Mouse (Mus musculus): ENCODE data around the gene Prkcz.

GRCm38 (mm10) chr4:155219271-155220212, 141.6 kb downstream of the Prkcz start:
- TF ChIP-seq CTCF (conservative IDR thresholded peaks at IDR 0.05; ENCODE audit: low read length) (no peak), NANOG (IDR thresholded peaks at IDR 0.05; ENCODE audit: borderline replicate concordance, low read length) (no peak), POU5F1 (IDR thresholded peaks at IDR 0.05; ENCODE audit: borderline replicate concordance, low read length) (no peak)

Measured in E14TG2a.4 (cell line).